Mouse (Mus musculus) liver, embryonic 13.5 days (tissue): ENCODE results near the gene Ajap1. TPM values are rescaled to one million over a fixed set of nuclear protein-coding genes. Genes with fewer than 3 reads are reported as not detected.
A peak's percentile ranks its signal among the peaks of the same experiment; 100 is the strongest.

Experiments
- ATAC-seq: fragments of 200-750 bp; cut with Nextera tagmentation; 2 replicates; pipeline ENCODE4 v1.8.0; 2017; ENCODE audit warnings: low read depth, mild to moderate bottlenecking, moderate number of reproducible peaks, moderate library complexity
- DNase-seq: peaks from one replicate; pipeline ENCODE4 v3.0.0; 2022
- H3K27ac ChIP-seq: fragments of 300-500 bp; sonication (generic); 2 replicates; pipeline ENCODE4 v1.5.1; 2015; ENCODE audit warnings: moderate library complexity, mild to moderate bottlenecking, inconsistent platforms
- H3K27me3 ChIP-seq: fragments of 300-500 bp; sonication (generic); 2 replicates; pipeline ENCODE4 v1.6.1; 2015; ENCODE audit warnings: mild to moderate bottlenecking, inconsistent platforms
- H3K36me3 ChIP-seq: fragments of 300-500 bp; sonication (generic); 2 replicates; pipeline ENCODE4 v1.6.1; 2015; ENCODE audit warnings: mild to moderate bottlenecking, inconsistent platforms
- H3K4me1 ChIP-seq: fragments of 300-500 bp; sonication (generic); replicated peaks from 2 replicates; pipeline ENCODE4 v1.6.1; 2015; ENCODE audit warnings: inconsistent platforms
- H3K4me2 ChIP-seq: fragments of 300-500 bp; sonication (generic); 2 replicates; pipeline ENCODE4 v1.6.1; 2015; ENCODE audit warnings: inconsistent platforms, mild to moderate bottlenecking, moderate library complexity
- H3K4me3 ChIP-seq: fragments of 300-500 bp; sonication (generic); replicated peaks from 2 replicates; pipeline ENCODE4 v1.5.1; 2015; ENCODE audit warnings: mild to moderate bottlenecking, inconsistent platforms
- H3K9ac ChIP-seq: fragments of 300-500 bp; sonication (generic); 2 replicates; pipeline ENCODE4 v1.6.1; 2015; ENCODE audit warnings: mild to moderate bottlenecking, inconsistent platforms
- H3K9me3 ChIP-seq: fragments of 300-500 bp; sonication (generic); replicated peaks from 2 replicates; pipeline ENCODE4 v1.6.1; 2016; ENCODE audit warnings: inconsistent platforms
- WGBS: fragments of 180-500 bp; shearing (Covaris S2); methylation state at CpG from one replicate; pipeline ENCODE4 v1.1.7; 2015; ENCODE audit not compliant: insufficient replicate concordance; 5-methylcytosine and 5-hydroxymethylcytosine counted together
- polyA plus RNA-seq: library from polyadenylated mRNA; unstranded; fragments of >200 nt; fragmentation: Nextera tagmentation; extraction: Ambion mirVana; gene quantifications from 2 replicates; pipeline ENCODE4 v1.2.1, GENCODE M21; 2015

The Ajap1 gene
- polyA plus RNA-seq, 1 experiment from 2014 or later = 0.23 TPM

- no peaks in the 10 kb centered on the region for H3K36me3 ChIP-seq
- ATAC-seq (no peak), DNase-seq (no peak)
- H3K27me3 ChIP-seq = peaks cover 50% of the 10 kb centered on the region
- H3K4me3 ChIP-seq = no peak overlapping the region
- no peaks in the 10 kb centered on the region for H3K4me1 ChIP-seq
- H3K9me3 ChIP-seq = no peaks in the 10 kb centered on the region
- H3K9ac ChIP-seq = no peak overlapping the region
- WGBS = 54% methylated on average over 4 of the region's 4 CpGs
- H3K27ac ChIP-seq = no peak overlapping the region
- H3K4me2 ChIP-seq = no peak overlapping the region
These were observed 3.3 kb upstream of the Ajap1 start for GRCm38 (mm10) chr4:153485913-153486312.

- Histone ChIP-seq H3K4me3 (no peak overlapping the region), H3K9me3 (no peaks in the 10 kb centered on the region), H3K4me1 (no peaks in the 10 kb centered on the region), H3K27me3 (peaks cover 65% of the 10 kb centered on the region), H3K27ac (no peak overlapping the region), H3K36me3 (no peaks in the 10 kb centered on the region), H3K9ac (no peak overlapping the region), H3K4me2 (no peak overlapping the region)
- DNase-seq (peak; percentile 33), ATAC-seq (no peak)
- 3% methylated on average over 7 of the region's 7 CpGs for WGBS
These were observed 1.8 kb upstream of the Ajap1 start for GRCm38 (mm10) chr4:153484392-153484791.

GRCm38 (mm10) chr4:153481361-153482234, 1.0 kb downstream of the Ajap1 start:
- DNase-seq (no peak), ATAC-seq (no peak)
- Histone ChIP-seq H3K4me3 (peak overlapping the region; percentile 27), H3K9me3 (no peaks in the 10 kb centered on the region), H3K9ac (no peak overlapping the region), H3K4me2 (peak overlapping the region; percentile 40), H3K36me3 (no peaks in the 10 kb centered on the region), H3K4me1 (no peaks in the 10 kb centered on the region), H3K27ac (no peak overlapping the region), H3K27me3 (peaks cover 89% of the 10 kb centered on the region)
- WGBS = 2% methylated on average over 71 of the region's 71 CpGs

GRCm38 (mm10) chr4:153480551-153481262, 1.9 kb downstream of the Ajap1 start:
- no peaks in the 10 kb centered on the region for H3K36me3 ChIP-seq
- H3K27ac ChIP-seq = no peak overlapping the region
- H3K4me2 ChIP-seq = 0 out of 2 replicates have a peak overlapping the region, but pooled peaks have one; percentile 40
- DNase-seq = no peak
- WGBS = 5% methylated on average over 19 of the region's 19 CpGs
- no peak overlapping the region for H3K4me3 ChIP-seq
- H3K9me3 ChIP-seq = no peaks in the 10 kb centered on the region
- H3K9ac ChIP-seq = no peak overlapping the region
- H3K4me1 ChIP-seq = no peaks in the 10 kb centered on the region
- peaks cover 86% of the 10 kb centered on the region for H3K27me3 ChIP-seq
- ATAC-seq = no peak

- no peak overlapping the region for H3K4me2 ChIP-seq
- no peak overlapping the region for H3K9ac ChIP-seq
- H3K4me1 ChIP-seq = no peaks in the 10 kb centered on the region
- DNase-seq (no peak), ATAC-seq (no peak)
- H3K4me3 ChIP-seq = no peak overlapping the region
- H3K9me3 ChIP-seq = no peaks in the 10 kb centered on the region
- H3K27me3 ChIP-seq = peaks cover 71% of the 10 kb centered on the region
- WGBS = 32% methylated on average over 8 of the region's 8 CpGs
- H3K27ac ChIP-seq = no peak overlapping the region
- no peaks in the 10 kb centered on the region for H3K36me3 ChIP-seq
These were observed 3.5 kb downstream of the Ajap1 start for GRCm38 (mm10) chr4:153479144-153479543.

GRCm38 (mm10) chr4:153473480-153474252, 8.9 kb downstream of the Ajap1 start:
- Histone ChIP-seq H3K27ac (no peak overlapping the region), H3K4me2 (no peak overlapping the region), H3K9ac (no peak overlapping the region), H3K9me3 (peaks cover 10% of the 10 kb centered on the region; the same call in 1 of the 2 replicates), H3K36me3 (no peaks in the 10 kb centered on the region), H3K4me1 (no peaks in the 10 kb centered on the region), H3K4me3 (no peak overlapping the region), H3K27me3 (peaks cover 17% of the 10 kb centered on the region)
- WGBS = 36% methylated on average over 4 of the region's 4 CpGs
- ATAC-seq (no peak), DNase-seq (no peak)

GRCm38 (mm10) chr4:153469712-153470111, 12.9 kb downstream of the Ajap1 start:
- DNase-seq (no peak), ATAC-seq (no peak)
- Histone ChIP-seq H3K36me3 (no peaks in the 10 kb centered on the region), H3K4me1 (no peaks in the 10 kb centered on the region), H3K27me3 (no peaks in the 10 kb centered on the region), H3K9me3 (peaks cover 10% of the 10 kb centered on the region; the same call in 1 of the 2 replicates), H3K27ac (no peak overlapping the region), H3K4me2 (no peak overlapping the region), H3K9ac (no peak overlapping the region), H3K4me3 (no peak overlapping the region)
- 76% methylated on average over 15 of the region's 15 CpGs for WGBS

- Histone ChIP-seq H3K4me2 (no peak overlapping the region), H3K4me1 (no peaks in the 10 kb centered on the region), H3K9ac (no peak overlapping the region), H3K27ac (no peak overlapping the region), H3K36me3 (no peaks in the 10 kb centered on the region), H3K27me3 (no peaks in the 10 kb centered on the region), H3K9me3 (0 out of 2 replicates have a peak, but pooled peaks cover 9% of the 10 kb centered on the region), H3K4me3 (no peak overlapping the region)
- ATAC-seq (no peak), DNase-seq (no peak)
- 64% methylated on average over 15 of the region's 15 CpGs for WGBS
These were observed 22.7 kb downstream of the Ajap1 start for GRCm38 (mm10) chr4:153459934-153460333.

- no peak for DNase-seq
- H3K4me1 ChIP-seq = no peaks in the 10 kb centered on the region
- no peak overlapping the region for H3K27ac ChIP-seq
- no peak overlapping the region for H3K4me2 ChIP-seq
- no peaks in the 10 kb centered on the region for H3K36me3 ChIP-seq
- no peak overlapping the region for H3K4me3 ChIP-seq
- no peak overlapping the region for H3K9ac ChIP-seq
- H3K27me3 ChIP-seq = no peaks in the 10 kb centered on the region
- no peak for ATAC-seq
- WGBS = 72% methylated on average over 9 of the region's 9 CpGs
- H3K9me3 ChIP-seq = 0 out of 2 replicates have a peak, but pooled peaks cover 11% of the 10 kb centered on the region
These were observed 23.1 kb downstream of the Ajap1 start for GRCm38 (mm10) chr4:153459503-153459902.

GRCm38 (mm10) chr4:153458821-153459220, 23.8 kb downstream of the Ajap1 start:
- Histone ChIP-seq H3K4me1 (no peaks in the 10 kb centered on the region), H3K9ac (no peak overlapping the region), H3K4me3 (no peak overlapping the region), H3K36me3 (no peaks in the 10 kb centered on the region), H3K27me3 (no peaks in the 10 kb centered on the region), H3K9me3 (0 out of 2 replicates have a peak, but pooled peaks cover 16% of the 10 kb centered on the region), H3K27ac (no peak overlapping the region), H3K4me2 (no peak overlapping the region)
- no peak for DNase-seq
- WGBS = 82% methylated on average over 15 of the region's 15 CpGs
- no peak for ATAC-seq

GRCm38 (mm10) chr4:153453496-153453895, 29.1 kb downstream of the Ajap1 start:
- H3K36me3 ChIP-seq = no peaks in the 10 kb centered on the region
- H3K27me3 ChIP-seq = no peaks in the 10 kb centered on the region
- DNase-seq (no peak), ATAC-seq (no peak)
- WGBS = 80% methylated on average over 7 of the region's 7 CpGs
- no peak overlapping the region for H3K4me2 ChIP-seq
- no peak overlapping the region for H3K4me3 ChIP-seq
- H3K9me3 ChIP-seq = peaks cover 14% of the 10 kb centered on the region; the same call in 1 of the 2 replicates
- no peaks in the 10 kb centered on the region for H3K4me1 ChIP-seq
- no peak overlapping the region for H3K27ac ChIP-seq
- no peak overlapping the region for H3K9ac ChIP-seq
